Mouse (Mus musculus): ENCODE data around the gene Gtsf1l. TPM values are rescaled to one million over a fixed set of nuclear protein-coding genes. Genes with fewer than 3 reads are reported as not detected.

The Gtsf1l gene
- polyA plus RNA-seq (2014; fragmentation: Nextera tagmentation; extraction: Ambion mirVana) = not detected in 2 replicates

DNA sequence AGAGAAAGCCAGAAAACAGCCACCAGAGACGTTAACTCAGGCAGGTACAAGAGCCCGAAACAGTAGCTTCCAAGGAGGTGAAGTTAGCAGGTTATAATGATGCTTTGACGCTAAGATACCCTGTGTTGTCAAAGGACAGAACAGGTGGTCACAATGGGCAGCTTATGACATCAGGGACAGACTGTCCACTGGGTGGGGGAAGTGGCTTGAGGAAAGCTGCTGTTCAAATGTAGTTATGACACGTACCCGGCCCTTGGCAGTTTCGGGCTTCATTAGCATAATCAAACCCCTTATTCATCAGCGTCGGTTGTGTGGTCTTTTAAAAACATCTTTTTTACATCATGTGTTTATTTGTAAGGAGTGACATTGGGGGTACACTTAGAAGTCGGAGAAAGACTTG lies at the start of gene Gtsf1l:
Gene Gtsf1l, minus strand, starts transcription at position 128 of the 400 bp plus-strand sequence.
- no peaks in the 10 kb centered on the region for H3K4me1 ChIP-seq (ENCODE audit: control insufficient read depth, insufficient read depth, low read length)
- no peak within 1 kb of the TSS for H3K4me2 ChIP-seq (ENCODE audit: low read depth, low read length)
- no peak within 1 kb of the TSS for H3K9ac ChIP-seq (replicated peaks; ENCODE audit: low read depth, low read length)
- 84% methylated on average over 9 of the region's 9 CpGs for WGBS
- H3K27me3 ChIP-seq (ENCODE audit: control insufficient read depth, insufficient read depth, low read length) = no peaks in the 10 kb centered on the region
- no peak for ATAC-seq (ENCODE audit: low read depth)
- no peak within 1 kb of the TSS for H3K27ac ChIP-seq (ENCODE audit: low read depth, low read length)
- H3K4me3 ChIP-seq (ENCODE audit: low read depth, low read length) = no peak within 1 kb of the TSS
- no peaks in the 10 kb centered on the region for H3K9me3 ChIP-seq (ENCODE audit: control insufficient read depth, low read length)
- H3K36me3 ChIP-seq (ENCODE audit: control insufficient read depth, insufficient read depth, low read length) = no peaks in the 10 kb centered on the region

DNA sequence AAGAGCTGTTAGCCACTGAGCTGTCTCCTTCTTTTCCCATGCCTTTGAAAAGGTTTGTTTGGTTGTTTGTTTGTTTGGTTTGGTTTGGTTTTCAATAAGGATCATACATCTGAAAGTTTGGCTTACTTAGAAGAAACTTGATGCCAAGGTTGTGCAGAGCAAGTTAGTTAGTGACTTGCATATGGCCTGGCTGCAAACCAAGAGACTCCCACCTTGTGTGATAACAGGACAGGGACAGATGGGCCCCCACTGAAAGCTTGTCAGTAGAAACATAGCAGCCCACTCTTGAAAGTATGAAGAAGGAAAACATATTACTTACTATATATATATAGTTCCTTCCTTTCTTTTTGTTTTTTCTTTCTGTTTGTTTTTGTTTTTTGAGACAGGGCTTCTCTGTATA lies 49.3 kb upstream of the Gtsf1l start:
- Histone ChIP-seq H3K9me3 (ENCODE audit: control insufficient read depth, low read length) (no peaks in the 10 kb centered on the region), H3K4me3 (ENCODE audit: low read depth, low read length) (no peak overlapping the region), H3K9ac (replicated peaks; ENCODE audit: low read depth, low read length) (no peak overlapping the region), H3K27me3 (ENCODE audit: control insufficient read depth, insufficient read depth, low read length) (no peaks in the 10 kb centered on the region), H3K27ac (ENCODE audit: low read depth, low read length) (no peak overlapping the region), H3K4me2 (ENCODE audit: low read depth, low read length) (no peak overlapping the region), H3K36me3 (ENCODE audit: control insufficient read depth, insufficient read depth, low read length) (no peaks in the 10 kb centered on the region), H3K4me1 (ENCODE audit: control insufficient read depth, insufficient read depth, low read length) (no peaks in the 10 kb centered on the region)
- ATAC-seq (ENCODE audit: low read depth) = no peak

DNA sequence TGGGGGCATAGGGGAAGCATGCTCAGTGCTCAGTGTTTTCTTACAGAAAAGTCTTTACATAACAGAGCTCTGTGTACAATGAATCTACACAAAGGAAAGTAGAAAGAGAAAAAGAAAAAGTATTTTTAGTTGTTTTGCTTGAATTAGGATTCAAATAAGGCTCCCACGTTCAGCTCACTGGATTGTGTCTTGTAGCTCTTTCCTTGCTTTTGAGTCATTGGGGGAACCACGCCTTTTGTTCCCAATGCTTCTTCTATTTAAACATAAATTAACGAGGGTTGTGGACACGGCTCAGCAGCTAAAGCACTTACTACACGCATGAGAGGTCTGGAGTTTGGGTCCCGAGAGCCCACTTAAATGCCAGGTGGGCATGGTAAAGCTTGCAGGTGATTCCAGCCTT lies 48.3 kb upstream of the Gtsf1l start:
- Histone ChIP-seq H3K9me3 (ENCODE audit: control insufficient read depth, low read length) (no peaks in the 10 kb centered on the region), H3K27me3 (ENCODE audit: control insufficient read depth, insufficient read depth, low read length) (no peaks in the 10 kb centered on the region), H3K4me2 (ENCODE audit: low read depth, low read length) (no peak overlapping the region), H3K4me3 (ENCODE audit: low read depth, low read length) (no peak overlapping the region), H3K4me1 (ENCODE audit: control insufficient read depth, insufficient read depth, low read length) (no peaks in the 10 kb centered on the region), H3K9ac (replicated peaks; ENCODE audit: low read depth, low read length) (no peak overlapping the region), H3K27ac (ENCODE audit: low read depth, low read length) (no peak overlapping the region), H3K36me3 (ENCODE audit: control insufficient read depth, insufficient read depth, low read length) (no peaks in the 10 kb centered on the region)
- 70% methylated on average over 6 of the region's 6 CpGs for WGBS
- ATAC-seq (ENCODE audit: low read depth) = no peak

DNA sequence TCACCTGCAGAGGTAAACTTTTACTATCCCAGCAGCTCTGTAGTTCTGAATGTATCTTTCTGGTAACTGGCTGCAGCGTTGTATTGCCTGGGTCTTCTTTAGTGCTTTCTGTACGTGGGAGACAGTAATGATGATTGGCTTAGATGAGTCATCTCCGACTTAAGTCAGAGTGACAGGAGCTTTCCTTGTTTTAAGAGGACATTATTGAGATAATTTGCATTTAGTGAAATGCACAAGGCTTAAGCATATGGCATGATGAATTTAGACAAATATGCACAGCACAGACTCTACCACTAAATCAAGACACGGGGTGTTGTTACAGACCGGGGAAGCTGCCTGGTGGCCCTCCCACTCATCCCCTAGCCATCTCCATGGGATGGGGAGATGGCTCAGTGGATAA lies 44.7 kb upstream of the Gtsf1l start:
- Histone ChIP-seq H3K36me3 (ENCODE audit: control insufficient read depth, insufficient read depth, low read length) (no peaks in the 10 kb centered on the region), H3K4me3 (ENCODE audit: low read depth, low read length) (no peak overlapping the region), H3K9me3 (ENCODE audit: control insufficient read depth, low read length) (no peaks in the 10 kb centered on the region), H3K4me2 (ENCODE audit: low read depth, low read length) (no peak overlapping the region), H3K4me1 (ENCODE audit: control insufficient read depth, insufficient read depth, low read length) (no peaks in the 10 kb centered on the region), H3K27me3 (ENCODE audit: control insufficient read depth, insufficient read depth, low read length) (no peaks in the 10 kb centered on the region), H3K9ac (replicated peaks; ENCODE audit: low read depth, low read length) (no peak overlapping the region), H3K27ac (ENCODE audit: low read depth, low read length) (no peak overlapping the region)
- no peak for ATAC-seq (ENCODE audit: low read depth)
- 81% methylated on average over 5 of the region's 5 CpGs for WGBS

DNA sequence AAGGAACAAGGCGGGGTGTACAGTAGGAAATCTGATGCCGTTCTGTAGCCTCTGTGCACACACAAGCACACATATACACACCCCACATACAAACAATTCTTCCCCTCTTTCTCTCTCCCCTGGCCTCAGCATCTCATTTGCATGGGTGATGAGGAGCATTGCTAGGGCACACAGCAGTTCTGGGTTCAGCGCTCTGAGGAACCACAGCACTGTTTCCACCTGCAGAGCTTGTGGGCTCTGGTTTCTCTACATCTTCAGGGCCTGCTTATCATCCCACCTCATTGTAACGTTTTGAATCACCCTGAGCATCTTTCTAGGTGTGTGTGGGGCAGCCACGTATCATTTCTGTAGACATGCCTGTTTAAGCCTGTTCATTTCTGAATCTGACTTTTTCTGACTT lies 43.2 kb upstream of the Gtsf1l start:
- Histone ChIP-seq H3K36me3 (ENCODE audit: control insufficient read depth, insufficient read depth, low read length) (no peaks in the 10 kb centered on the region), H3K27ac (ENCODE audit: low read depth, low read length) (no peak overlapping the region), H3K9me3 (ENCODE audit: control insufficient read depth, low read length) (no peaks in the 10 kb centered on the region), H3K27me3 (ENCODE audit: control insufficient read depth, insufficient read depth, low read length) (no peaks in the 10 kb centered on the region), H3K4me2 (ENCODE audit: low read depth, low read length) (no peak overlapping the region), H3K4me1 (ENCODE audit: control insufficient read depth, insufficient read depth, low read length) (no peaks in the 10 kb centered on the region), H3K9ac (replicated peaks; ENCODE audit: low read depth, low read length) (no peak overlapping the region), H3K4me3 (ENCODE audit: low read depth, low read length) (no peak overlapping the region)
- ATAC-seq (ENCODE audit: low read depth) = no peak
- 80% methylated on average over 5 of the region's 5 CpGs for WGBS

DNA sequence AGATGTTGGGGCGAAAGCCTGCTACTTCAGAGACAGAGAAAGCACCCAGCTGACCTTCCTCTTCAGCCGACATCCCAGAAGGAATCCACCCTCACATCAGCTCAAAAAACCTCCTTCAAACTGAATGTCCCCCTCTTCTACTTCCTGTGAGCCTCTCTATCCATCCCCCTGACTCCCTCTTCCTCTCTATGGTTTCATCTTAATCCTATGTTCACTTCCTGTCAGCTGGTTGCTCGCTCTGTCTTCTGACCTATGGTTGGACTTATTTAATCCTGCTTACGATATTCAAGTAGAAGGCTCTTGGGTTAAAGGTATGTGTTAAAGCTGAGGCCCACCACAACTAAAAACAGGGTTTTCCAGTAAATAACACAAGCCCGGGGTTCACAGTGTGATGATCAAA lies 35.8 kb upstream of the Gtsf1l start:
- Histone ChIP-seq H3K27me3 (ENCODE audit: control insufficient read depth, insufficient read depth, low read length) (no peaks in the 10 kb centered on the region), H3K9ac (replicated peaks; ENCODE audit: low read depth, low read length) (no peak overlapping the region), H3K36me3 (ENCODE audit: control insufficient read depth, insufficient read depth, low read length) (no peaks in the 10 kb centered on the region), H3K4me1 (ENCODE audit: control insufficient read depth, insufficient read depth, low read length) (no peaks in the 10 kb centered on the region), H3K27ac (ENCODE audit: low read depth, low read length) (no peak overlapping the region), H3K9me3 (ENCODE audit: control insufficient read depth, low read length) (no peaks in the 10 kb centered on the region), H3K4me3 (ENCODE audit: low read depth, low read length) (no peak overlapping the region), H3K4me2 (ENCODE audit: low read depth, low read length) (no peak overlapping the region)
- no peak for ATAC-seq (ENCODE audit: low read depth)
- WGBS = 85% methylated on average over 5 of the region's 5 CpGs

DNA sequence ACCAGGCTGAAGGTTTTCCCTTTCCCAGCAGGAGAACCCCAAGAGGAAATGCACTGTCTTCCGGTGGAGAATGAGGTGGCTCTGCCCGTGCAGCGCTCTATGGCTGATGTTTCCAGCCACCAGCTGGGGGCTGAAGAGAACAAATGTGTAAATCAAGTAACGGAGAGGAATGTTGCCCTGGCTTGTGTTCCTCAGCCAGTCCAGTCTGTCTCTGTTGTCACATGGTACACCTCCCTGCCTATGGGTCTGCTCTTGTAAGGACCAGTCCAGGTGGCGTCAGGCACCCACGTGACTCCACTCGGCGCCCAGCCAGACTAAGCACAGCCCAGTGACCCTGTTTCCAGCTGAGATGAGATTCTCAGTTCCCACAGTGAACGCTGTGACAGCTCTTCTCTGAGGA lies 34.7 kb upstream of the Gtsf1l start:
- Histone ChIP-seq H3K36me3 (ENCODE audit: control insufficient read depth, insufficient read depth, low read length) (no peaks in the 10 kb centered on the region), H3K9me3 (ENCODE audit: control insufficient read depth, low read length) (no peaks in the 10 kb centered on the region), H3K27ac (ENCODE audit: low read depth, low read length) (no peak overlapping the region), H3K4me1 (ENCODE audit: control insufficient read depth, insufficient read depth, low read length) (no peaks in the 10 kb centered on the region), H3K9ac (replicated peaks; ENCODE audit: low read depth, low read length) (no peak overlapping the region), H3K4me3 (ENCODE audit: low read depth, low read length) (no peak overlapping the region), H3K27me3 (ENCODE audit: control insufficient read depth, insufficient read depth, low read length) (no peaks in the 10 kb centered on the region), H3K4me2 (ENCODE audit: low read depth, low read length) (no peak overlapping the region)
- peak; percentile 94 for ATAC-seq (ENCODE audit: low read depth)
- 13% methylated on average over 9 of the region's 9 CpGs for WGBS

DNA sequence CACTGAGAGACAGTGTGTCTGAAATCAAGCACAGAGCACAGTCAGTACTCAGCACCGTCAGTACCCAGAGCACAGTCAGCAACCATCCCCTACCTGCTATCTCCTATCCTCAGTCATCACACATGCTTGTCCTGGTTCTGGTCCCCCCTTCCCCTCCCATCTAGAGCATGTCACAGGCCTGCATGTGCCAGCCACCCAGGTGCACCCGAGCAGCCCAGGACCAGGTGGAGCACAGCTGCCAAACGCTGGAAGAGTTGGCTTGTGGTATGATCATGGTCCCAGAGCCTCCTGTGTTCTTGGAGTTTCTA lies 33.7 kb upstream of the Gtsf1l start:
- H3K9me3 ChIP-seq (ENCODE audit: control insufficient read depth, low read length) = no peaks in the 10 kb centered on the region
- no peak for ATAC-seq (ENCODE audit: low read depth)
- 91% methylated on average over 3 of the region's 3 CpGs for WGBS

DNA sequence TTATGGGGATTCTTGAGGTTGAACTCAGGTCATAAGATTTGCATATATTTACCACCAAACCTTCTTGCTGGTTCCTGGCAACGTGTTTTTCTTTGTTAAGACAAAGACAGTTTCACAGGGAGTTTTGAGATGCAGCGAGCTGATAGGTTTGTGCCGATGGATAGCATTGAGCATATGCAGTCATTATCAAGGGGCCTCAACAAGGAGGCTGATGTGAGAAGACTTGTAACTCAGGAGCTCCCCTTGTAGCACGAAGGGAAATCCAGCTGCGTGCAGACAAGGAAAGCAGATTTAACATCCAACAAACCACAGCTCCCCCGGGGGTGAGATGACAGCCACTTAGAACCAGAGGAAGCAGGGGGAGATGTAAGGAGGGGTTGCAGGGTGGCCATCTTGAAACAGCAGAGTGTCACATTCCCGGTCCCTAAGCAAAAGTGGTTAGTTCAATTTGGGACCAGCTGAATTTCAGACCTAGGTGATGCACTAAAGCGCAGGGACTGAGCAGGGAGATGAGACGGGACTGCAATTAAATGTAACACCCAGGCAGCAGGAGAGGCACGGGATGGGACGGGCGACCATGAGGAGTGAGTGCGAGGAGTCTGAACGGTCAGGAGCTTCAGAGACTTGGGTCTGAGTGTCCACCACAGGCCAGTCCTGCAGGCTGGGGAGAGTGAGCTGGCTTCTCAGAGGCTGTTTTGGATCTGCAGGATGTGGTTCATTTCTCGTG lies 33.1 kb upstream of the Gtsf1l start:
- 67% methylated on average over 15 of the region's 15 CpGs for WGBS
- no peak overlapping the region for H3K9ac ChIP-seq (replicated peaks; ENCODE audit: low read depth, low read length)

More for the DNA sequence above, 33.7 kb upstream of the Gtsf1l start:
- no peaks in the 10 kb centered on the region for H3K4me1 ChIP-seq (ENCODE audit: control insufficient read depth, insufficient read depth, low read length)
- no peaks in the 10 kb centered on the region for H3K27me3 ChIP-seq (ENCODE audit: control insufficient read depth, insufficient read depth, low read length)
- no peak overlapping the region for H3K4me3 ChIP-seq (ENCODE audit: low read depth, low read length)
- H3K36me3 ChIP-seq (ENCODE audit: control insufficient read depth, insufficient read depth, low read length) = no peaks in the 10 kb centered on the region
- H3K9ac ChIP-seq (replicated peaks; ENCODE audit: low read depth, low read length) = no peak overlapping the region
- no peak overlapping the region for H3K4me2 ChIP-seq (ENCODE audit: low read depth, low read length)
- H3K27ac ChIP-seq (ENCODE audit: low read depth, low read length) = no peak overlapping the region

More for the DNA sequence above, 33.1 kb upstream of the Gtsf1l start:
- Histone ChIP-seq H3K36me3 (ENCODE audit: control insufficient read depth, insufficient read depth, low read length) (no peaks in the 10 kb centered on the region), H3K27ac (ENCODE audit: low read depth, low read length) (no peak overlapping the region), H3K4me1 (ENCODE audit: control insufficient read depth, insufficient read depth, low read length) (no peaks in the 10 kb centered on the region), H3K27me3 (ENCODE audit: control insufficient read depth, insufficient read depth, low read length) (no peaks in the 10 kb centered on the region), H3K4me3 (ENCODE audit: low read depth, low read length) (no peak overlapping the region), H3K9me3 (ENCODE audit: control insufficient read depth, low read length) (no peaks in the 10 kb centered on the region), H3K4me2 (ENCODE audit: low read depth, low read length) (no peak overlapping the region)
- no peak for ATAC-seq (ENCODE audit: low read depth)
